Mouse (Mus musculus): ENCODE measurements around the gene Slc2a3. TPM values are rescaled to one million over a fixed set of nuclear protein-coding genes. Genes with fewer than 3 reads are reported as not detected.

Gene Slc2a3
- 1 to 10 TPM; 2.3 to 2.9 (median 2.4) TPM for total RNA-seq (2022)

DNA sequence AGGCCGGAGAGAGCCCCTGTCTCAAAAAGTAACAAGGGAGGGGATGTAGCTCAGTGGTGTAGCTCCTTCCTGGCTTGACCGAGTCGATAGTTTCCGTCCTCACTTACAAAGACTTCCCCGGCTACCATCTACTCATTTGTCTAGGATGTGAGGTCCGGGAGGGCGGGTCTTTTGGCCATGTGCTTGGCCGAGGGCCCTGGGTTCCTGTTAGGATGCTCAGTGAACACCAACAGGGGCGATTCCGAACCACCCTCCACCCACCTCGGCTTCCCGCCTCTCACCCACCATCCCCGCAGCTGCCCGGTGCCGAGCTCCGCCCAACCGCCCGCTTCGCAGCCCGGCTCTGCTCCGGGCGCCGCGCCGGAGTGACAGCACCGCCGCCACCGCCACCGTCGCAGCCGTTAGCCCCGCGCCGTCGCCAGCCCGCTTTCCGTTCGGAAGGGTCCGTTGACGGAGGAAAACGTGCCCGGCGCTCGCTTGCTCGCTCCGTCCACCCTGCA is at the start of gene Slc2a3:
Gene Slc2a3, minus strand, starts transcription at position 340 of the 500 bp plus-strand sequence.
- DNase-seq (ENCODE audit: low spot score), result no peak

DNA sequence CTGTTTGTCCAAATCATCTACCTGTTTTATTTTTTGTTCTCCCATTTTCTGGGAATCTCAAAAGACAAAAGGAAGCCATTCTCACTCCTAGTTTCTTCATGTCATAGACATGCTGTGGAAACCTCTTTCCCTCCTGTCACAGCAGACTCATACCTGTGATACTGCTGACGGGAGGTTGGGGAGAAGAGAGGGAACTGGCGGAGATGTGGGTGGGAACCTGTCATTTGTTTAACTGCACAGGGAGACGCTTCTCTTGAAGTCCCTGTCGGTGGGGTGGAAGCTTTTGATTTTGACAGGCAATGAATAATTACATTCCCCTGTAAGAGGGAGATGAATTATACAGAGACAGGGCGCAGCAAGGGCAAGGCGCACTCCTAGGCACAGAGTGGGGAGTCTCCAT is 42.3 kb upstream of the Slc2a3 start:
- DNase-seq (ENCODE audit: low spot score), result no peak

GRCm38 (mm10) chr6:122837539-122837938 is 36.1 kb upstream of the Slc2a3 start:
- DNase-seq (ENCODE audit: low spot score), result no peak

DNA sequence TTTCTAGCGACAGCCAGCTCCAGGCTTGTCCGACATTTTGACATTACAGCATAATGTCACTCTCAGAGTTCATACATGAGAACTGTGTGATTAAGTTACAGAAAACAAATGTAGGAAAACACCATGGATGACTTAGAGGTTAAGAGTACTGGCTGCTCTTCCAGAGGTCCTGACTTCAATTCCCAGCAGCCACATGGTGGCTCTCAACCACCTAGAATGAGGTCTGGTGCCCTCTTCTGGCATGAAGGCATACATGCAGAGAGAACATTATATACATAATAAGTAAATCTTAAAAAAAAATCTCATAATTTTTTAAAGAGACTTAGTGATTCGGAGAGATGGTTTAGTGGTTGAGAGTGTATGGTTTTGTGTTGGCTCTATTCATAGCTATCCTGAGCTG is 35.5 kb upstream of the Slc2a3 start:
- no peak for DNase-seq (ENCODE audit: low spot score)

DNA sequence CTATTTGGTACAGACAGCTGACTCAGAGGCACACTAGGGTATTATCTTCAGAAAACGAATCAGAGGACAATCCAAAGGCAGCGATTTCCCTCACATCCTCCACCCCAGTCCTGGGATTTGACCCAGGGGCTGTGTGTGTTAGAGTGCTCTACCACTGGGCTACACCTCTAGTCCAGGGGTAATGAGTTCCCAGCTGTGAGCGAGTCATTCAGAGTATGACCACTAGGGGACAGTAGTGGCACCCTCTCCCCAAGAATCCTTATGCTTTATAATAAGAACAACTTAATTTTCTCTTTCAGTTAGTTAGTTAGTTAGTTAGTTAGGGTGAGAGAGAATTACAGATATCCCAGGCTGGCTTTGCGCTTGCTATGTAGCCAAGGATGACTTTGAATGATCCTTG is 32.9 kb upstream of the Slc2a3 start:
- DNase-seq (ENCODE audit: low spot score), result no peak

- DNase-seq (ENCODE audit: low spot score), result no peak
These were observed 31.4 kb upstream of the Slc2a3 start for GRCm38 (mm10) chr6:122832880-122833279.

DNA sequence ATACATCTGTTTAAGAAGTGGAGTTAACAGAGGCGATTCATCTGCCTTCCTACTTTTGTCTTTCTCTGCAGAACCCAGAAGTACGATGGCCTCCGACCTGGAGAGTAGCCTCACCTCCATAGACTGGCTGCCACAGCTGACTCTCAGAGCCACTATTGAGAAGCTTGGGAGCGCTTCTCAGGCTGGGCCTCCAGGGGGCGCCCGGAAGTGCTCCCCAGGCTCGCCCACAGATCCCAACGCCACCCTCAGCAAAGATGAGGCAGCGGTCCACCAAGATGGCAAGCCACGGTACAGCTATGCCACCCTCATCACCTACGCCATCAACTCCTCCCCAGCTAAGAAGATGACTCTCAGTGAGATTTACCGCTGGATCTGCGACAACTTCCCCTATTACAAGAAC is 26.6 kb upstream of the Slc2a3 start:
- no peak for DNase-seq (ENCODE audit: low spot score)

- peak; percentile 76 for DNase-seq (ENCODE audit: low spot score)
These were observed 24.7 kb upstream of the Slc2a3 start for GRCm38 (mm10) chr6:122825923-122826742.

DNA sequence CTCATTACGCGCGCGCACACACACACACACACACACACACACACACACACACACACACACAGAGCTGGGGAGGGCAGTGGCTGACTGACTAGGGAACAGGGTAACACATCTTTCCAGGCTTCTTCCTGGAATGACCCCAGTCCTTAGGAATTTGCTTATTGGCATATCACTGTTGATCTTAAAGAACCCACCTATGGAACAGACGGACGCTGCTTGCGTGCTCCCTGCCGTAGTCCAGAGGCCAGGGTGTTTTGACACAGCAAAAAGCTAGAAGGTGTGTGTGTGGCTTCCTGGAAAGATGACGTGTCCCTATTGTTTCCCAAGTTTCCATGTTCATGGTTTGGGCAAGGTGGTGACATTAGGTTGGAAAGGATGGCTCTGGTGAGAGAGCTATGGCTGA is 23.7 kb upstream of the Slc2a3 start:
- DNase-seq (ENCODE audit: low spot score), result no peak

GRCm38 (mm10) chr6:122824086-122824485 is 22.6 kb upstream of the Slc2a3 start:
- peak; percentile 70 for DNase-seq (ENCODE audit: low spot score)

GRCm38 (mm10) chr6:122821822-122822221 is 20.4 kb upstream of the Slc2a3 start:
- DNase-seq (ENCODE audit: low spot score), result no peak

GRCm38 (mm10) chr6:122820799-122821650 is 19.6 kb upstream of the Slc2a3 start:
- DNase-seq (ENCODE audit: low spot score), result no peak

DNA sequence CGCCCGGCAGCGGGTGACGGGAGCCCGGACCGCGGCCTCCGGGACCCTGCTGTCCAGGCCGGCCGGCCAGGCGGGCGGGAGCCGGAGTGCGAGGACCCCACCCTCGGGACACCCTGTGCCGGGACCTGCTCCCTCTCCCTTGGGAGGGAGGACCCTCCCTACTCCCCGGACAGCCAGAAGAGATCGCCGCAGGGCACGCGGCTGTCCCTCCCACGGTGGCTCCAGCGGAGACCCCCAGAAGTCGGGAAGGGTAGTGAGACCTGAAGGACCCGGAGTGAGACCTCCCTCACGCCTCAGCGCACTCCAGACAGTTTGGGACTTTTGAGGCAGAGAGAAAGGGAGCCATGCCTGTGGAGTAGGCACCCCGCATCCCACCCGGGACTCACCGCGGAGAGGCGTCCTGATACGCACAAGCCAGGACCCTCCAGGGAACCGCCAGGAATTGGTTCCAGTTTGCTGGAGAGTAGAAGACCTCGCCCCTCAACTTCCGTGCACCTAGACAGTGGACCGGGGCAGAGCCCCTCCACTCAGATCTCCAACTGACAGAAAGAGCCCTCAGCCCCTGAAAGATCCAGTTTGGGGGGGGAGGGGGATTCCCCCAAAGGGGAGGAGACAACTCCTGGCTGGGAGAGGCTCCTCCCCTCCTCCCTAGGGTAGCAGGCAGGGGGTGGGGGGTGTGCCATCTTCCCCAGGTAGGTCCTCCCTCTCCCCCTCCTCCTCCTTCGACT is 18.8 kb upstream of the Slc2a3 start:
- DNase-seq (ENCODE audit: low spot score), result no peak

DNA sequence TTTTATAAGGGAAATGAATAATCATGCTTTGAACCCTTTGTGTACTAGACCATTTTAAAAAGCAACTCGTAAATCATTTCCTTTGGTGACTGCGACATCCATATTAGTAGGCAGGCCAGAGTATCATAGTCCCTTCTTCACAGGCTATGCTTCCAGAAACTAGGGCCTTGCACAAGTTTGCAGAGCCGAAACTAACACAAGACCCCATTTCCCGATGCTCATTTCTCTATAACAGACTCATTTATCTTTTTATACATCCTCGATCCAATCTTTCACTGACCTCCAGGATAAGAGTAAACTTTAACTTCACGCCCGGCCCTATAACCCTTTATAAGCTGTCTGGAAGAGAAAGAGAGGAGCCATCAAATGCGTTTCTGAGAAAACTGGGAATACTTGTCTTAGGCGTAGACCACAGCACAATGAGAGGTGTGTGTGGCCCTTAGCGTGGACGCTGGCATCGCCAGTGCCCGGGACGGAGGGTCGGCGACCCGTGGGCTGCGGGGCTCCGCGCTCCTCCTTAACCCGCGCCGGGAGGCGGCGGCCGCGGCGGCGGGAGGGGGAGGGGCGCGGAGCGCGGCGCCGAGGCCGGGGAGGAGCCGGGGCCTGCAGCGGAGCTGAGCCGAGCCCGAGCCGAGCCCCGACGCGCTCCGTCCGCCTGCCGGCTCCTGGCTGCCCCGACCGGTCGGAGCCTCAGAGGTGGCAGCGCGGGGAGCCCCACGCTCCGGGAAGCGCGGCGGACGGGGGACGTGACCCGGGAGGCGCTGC is 18.0 kb upstream of the Slc2a3 start, which contains the start of gene Foxj2:
Gene Foxj2, plus strand, starts transcription at position 609 of the 765 bp plus-strand sequence.
- DNase-seq (ENCODE audit: low spot score), result peak; percentile 66

DNA sequence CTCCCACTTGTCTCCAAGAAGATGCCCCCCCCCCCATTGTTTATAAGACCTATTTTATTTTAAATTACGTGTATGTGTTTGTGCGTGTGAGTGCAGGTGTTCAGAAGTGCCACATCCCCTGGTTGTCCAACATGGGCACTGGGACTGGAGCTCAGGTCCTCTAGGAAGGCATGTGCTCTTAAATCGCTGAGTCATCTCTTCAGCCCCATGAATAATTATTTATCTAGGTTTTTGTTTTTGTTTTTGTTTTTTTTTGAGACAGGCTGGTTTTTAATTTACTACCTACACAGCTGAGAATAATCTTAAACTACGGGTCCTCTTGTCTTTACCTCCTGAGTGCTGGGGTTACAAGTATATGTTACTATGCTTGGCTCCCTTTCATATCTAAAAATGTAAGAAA is 12.2 kb upstream of the Slc2a3 start:
- no peak for DNase-seq (ENCODE audit: low spot score)

DNA sequence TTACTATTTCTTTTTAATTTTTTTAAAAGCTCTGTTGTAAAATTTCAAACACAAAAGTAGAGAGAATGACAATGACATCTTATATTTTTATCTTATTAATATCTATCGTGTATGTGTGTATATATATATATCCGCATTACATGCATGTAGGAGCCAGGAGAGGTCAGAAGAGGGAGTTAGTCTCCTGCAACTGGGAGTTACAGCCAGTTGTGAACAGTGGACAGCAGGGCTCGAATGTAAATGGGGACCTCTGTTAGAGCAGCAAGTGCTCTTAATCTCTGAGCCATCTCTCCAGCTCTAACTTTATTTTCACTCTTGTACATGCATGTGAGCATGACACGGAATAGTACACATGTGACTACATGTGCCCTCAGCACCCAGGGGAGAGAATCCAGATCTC is 11.3 kb upstream of the Slc2a3 start:
- DNase-seq (ENCODE audit: low spot score), result no peak

DNA sequence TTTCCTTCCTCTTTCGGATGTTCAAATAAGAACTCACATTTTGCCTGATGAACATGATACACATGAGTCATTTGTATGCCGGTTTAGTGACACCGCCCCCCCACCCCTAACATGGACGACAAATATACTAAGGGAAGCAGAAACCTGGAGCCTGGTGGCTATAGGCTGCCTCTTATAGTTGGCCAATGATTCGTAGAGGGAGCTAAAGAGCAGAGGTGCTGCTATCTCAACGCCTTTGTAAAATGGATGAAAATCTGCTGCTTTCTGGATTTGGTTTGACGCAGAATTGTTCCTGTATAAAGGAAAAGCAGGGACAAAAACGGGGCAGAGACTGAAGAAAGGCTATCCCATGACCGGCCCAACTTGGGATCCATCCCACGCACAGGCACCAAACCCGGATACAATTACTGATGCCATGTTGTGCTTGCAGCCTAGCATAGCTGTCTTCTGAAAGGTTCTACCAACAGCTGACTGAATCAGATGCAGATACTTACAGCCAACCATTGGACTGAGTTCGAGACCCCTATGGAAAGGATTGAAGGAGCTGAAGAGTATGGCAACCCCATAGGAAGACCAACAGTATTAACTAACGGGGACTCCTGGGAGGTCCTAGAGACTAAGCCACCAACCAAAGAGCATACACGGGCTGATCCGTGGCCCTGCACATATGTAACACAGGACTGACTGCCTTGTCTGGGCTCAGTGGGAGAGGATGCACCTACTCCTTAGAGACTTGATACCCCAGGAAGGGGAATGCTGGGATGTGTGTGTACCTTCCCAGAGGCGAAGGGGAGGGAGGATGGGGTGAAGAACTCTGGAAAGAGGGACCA is 10.5 kb upstream of the Slc2a3 start:
- DNase-seq (ENCODE audit: low spot score), result no peak

- DNase-seq (ENCODE audit: low spot score), result peak; percentile 94
These were observed 9.8 kb upstream of the Slc2a3 start for GRCm38 (mm10) chr6:122811280-122811652.

GRCm38 (mm10) chr6:122810615-122811279 is 9.3 kb upstream of the Slc2a3 start:
- DNase-seq (ENCODE audit: low spot score), result peak; percentile 99
